Mouse (Mus musculus) C2C12 (cell line): Measurements from ENCODE around the gene Itpripl2. TPM values are rescaled to one million over a fixed set of nuclear protein-coding genes. Genes with fewer than 3 reads are reported as not detected.

Source experiments
- H3K27me3 ChIP-seq: one replicate; pipeline ENCODE4 v1.6.1; 2011; ENCODE audit not compliant: control insufficient read depth, insufficient read depth, insufficient read length
- H3K36me3 ChIP-seq: one replicate; pipeline ENCODE4 v1.6.1; 2011; ENCODE audit not compliant: control insufficient read depth, insufficient read depth
- H3K4me3 ChIP-seq: one replicate; pipeline ENCODE4 v1.5.1; 2011; ENCODE audit warnings: mild to moderate bottlenecking, control low read depth; ENCODE audit not compliant: poor library complexity, insufficient read depth, severe bottlenecking
- H3K79me2 ChIP-seq: one replicate; pipeline ENCODE4 v1.6.1; 2011; ENCODE audit not compliant: control insufficient read depth, insufficient read depth
- H3K79me3 ChIP-seq: one replicate; pipeline ENCODE4 v1.6.1; 2011; ENCODE audit warnings: low read depth, control low read depth
- H3ac ChIP-seq: one replicate; pipeline ENCODE3; 2011; ENCODE audit warnings: low read depth; ENCODE audit not compliant: control insufficient read depth, insufficient read length
- CEBPB ChIP-seq: IDR thresholded peaks from one replicate; pipeline ENCODE4 v1.6.1; 2011; ENCODE audit warnings: low read depth, mild to moderate bottlenecking, control low read depth, moderate library complexity
- CTCF ChIP-seq: IDR thresholded peaks from one replicate; pipeline ENCODE4 v1.5.1; 2011; ENCODE audit not compliant: control insufficient read depth, insufficient read depth, insufficient read length
- FOSL1 ChIP-seq: IDR thresholded peaks from one replicate; pipeline ENCODE4 v1.8.0; 2011; ENCODE audit warnings: mild to moderate bottlenecking, low read length; ENCODE audit not compliant: poor library complexity, insufficient read depth, severe bottlenecking
- MAX ChIP-seq: IDR thresholded peaks from one replicate; pipeline ENCODE4 v1.6.1; 2011; ENCODE audit warnings: mild to moderate bottlenecking, control low read depth
- MYOD1 ChIP-seq: IDR thresholded peaks from one replicate; pipeline ENCODE4 v1.6.1; 2011; ENCODE audit warnings: low read depth; ENCODE audit not compliant: control insufficient read depth, insufficient read length
- MYOG ChIP-seq: IDR thresholded peaks from one replicate; pipeline ENCODE4 v1.6.1; 2011; ENCODE audit not compliant: control insufficient read depth, insufficient read length; ENCODE audit errors: extremely low read depth
- USF1 ChIP-seq: IDR thresholded peaks from one replicate; pipeline ENCODE4 v1.6.1; 2011; ENCODE audit warnings: low read depth, mild to moderate bottlenecking, control low read depth, moderate library complexity
- polyA plus RNA-seq: library from polyadenylated mRNA; unstranded; fragments of >200 nt; fragmentation: generic; extraction: Trizol; gene quantifications from one replicate; pipeline ENCODE4 v1.2.1, GENCODE M21; 2012; ENCODE audit warnings: missing spikeins

The Itpripl2 gene
- polyA plus RNA-seq, 1 experiment: 23.0 TPM

GRCm38 (mm10) chr7:118482001-118482400, 9.8 kb downstream of the Itpripl2 start:
- Histone ChIP-seq H3K4me3 (no peak overlapping the region), H3ac (no peak overlapping the region), H3K27me3 (no peaks in the 10 kb centered on the region), H3K79me3 (peaks cover 18% of the 10 kb centered on the region), H3K36me3 (peaks cover 8% of the 10 kb centered on the region), H3K79me2 (peaks cover 27% of the 10 kb centered on the region)
- TF ChIP-seq MYOD1 (no peak), CEBPB (no peak), USF1 (no peak), CTCF (no peak), MYOG (no peak), MAX (no peak)

GRCm38 (mm10) chr7:118481047-118481810, 10.5 kb downstream of the Itpripl2 start:
- peaks cover 12% of the 10 kb centered on the region for H3K79me3 ChIP-seq
- no peak for TF ChIP-seq FOSL1
- TF ChIP-seq USF1: peak; percentile 81
- peak; percentile 49 for TF ChIP-seq MYOD1
- peaks cover 8% of the 10 kb centered on the region for H3K36me3 ChIP-seq
- H3K27me3 ChIP-seq: no peaks in the 10 kb centered on the region
- peaks cover 20% of the 10 kb centered on the region for H3K79me2 ChIP-seq
- no peak overlapping the region for H3K4me3 ChIP-seq
- no peak overlapping the region for H3ac ChIP-seq

GRCm38 (mm10) chr7:118480160-118480709, 11.5 kb downstream of the Itpripl2 start:
- H3ac ChIP-seq: peak overlapping the region; percentile 2
- TF ChIP-seq MAX (peak; percentile 37), CEBPB (no peak), MYOD1 (peak; percentile 22), MYOG (no peak), FOSL1 (no peak), USF1 (no peak)
- H3K27me3 ChIP-seq: no peaks in the 10 kb centered on the region
- peaks cover 5% of the 10 kb centered on the region for H3K79me3 ChIP-seq
- peaks cover 8% of the 10 kb centered on the region for H3K36me3 ChIP-seq
- peaks cover 10% of the 10 kb centered on the region for H3K79me2 ChIP-seq
- no peak overlapping the region for H3K4me3 ChIP-seq

- no peak for TF ChIP-seq FOSL1
- no peak for TF ChIP-seq USF1
- no peak for TF ChIP-seq MAX
- no peak for TF ChIP-seq CTCF
- peak; percentile 60 for TF ChIP-seq MYOD1
- TF ChIP-seq CEBPB: no peak
- TF ChIP-seq MYOG: no peak
- H3K36me3 ChIP-seq: no peaks in the 10 kb centered on the region
- peak overlapping the region; percentile 25 for H3ac ChIP-seq
- no peaks in the 10 kb centered on the region for H3K79me3 ChIP-seq
- H3K4me3 ChIP-seq: no peak overlapping the region
- H3K79me2 ChIP-seq: no peaks in the 10 kb centered on the region
- no peaks in the 10 kb centered on the region for H3K27me3 ChIP-seq
Measured at GRCm38 (mm10) chr7:118478835-118479312, 12.9 kb downstream of the Itpripl2 start.

- Histone ChIP-seq H3K79me3 (no peaks in the 10 kb centered on the region), H3K27me3 (no peaks in the 10 kb centered on the region), H3K79me2 (no peaks in the 10 kb centered on the region), H3ac (no peak overlapping the region), H3K36me3 (no peaks in the 10 kb centered on the region), H3K4me3 (no peak overlapping the region)
- TF ChIP-seq FOSL1 (peak; percentile 62), CTCF (no peak)
Measured at GRCm38 (mm10) chr7:118476428-118476827, 15.3 kb downstream of the Itpripl2 start.

GRCm38 (mm10) chr7:118475008-118475705, 16.6 kb downstream of the Itpripl2 start:
- no peaks in the 10 kb centered on the region for H3K36me3 ChIP-seq
- H3K79me3 ChIP-seq: no peaks in the 10 kb centered on the region
- H3K4me3 ChIP-seq: no peak overlapping the region
- H3ac ChIP-seq: no peak overlapping the region
- TF ChIP-seq MYOD1 (no peak), FOSL1 (no peak), CEBPB (no peak), USF1 (no peak), MAX (no peak), CTCF (no peak), MYOG (no peak)
- no peaks in the 10 kb centered on the region for H3K79me2 ChIP-seq
- no peaks in the 10 kb centered on the region for H3K27me3 ChIP-seq
